Mouse (Mus musculus): ENCODE results near the gene Ntn4.

Ntn4 gene

DNA sequence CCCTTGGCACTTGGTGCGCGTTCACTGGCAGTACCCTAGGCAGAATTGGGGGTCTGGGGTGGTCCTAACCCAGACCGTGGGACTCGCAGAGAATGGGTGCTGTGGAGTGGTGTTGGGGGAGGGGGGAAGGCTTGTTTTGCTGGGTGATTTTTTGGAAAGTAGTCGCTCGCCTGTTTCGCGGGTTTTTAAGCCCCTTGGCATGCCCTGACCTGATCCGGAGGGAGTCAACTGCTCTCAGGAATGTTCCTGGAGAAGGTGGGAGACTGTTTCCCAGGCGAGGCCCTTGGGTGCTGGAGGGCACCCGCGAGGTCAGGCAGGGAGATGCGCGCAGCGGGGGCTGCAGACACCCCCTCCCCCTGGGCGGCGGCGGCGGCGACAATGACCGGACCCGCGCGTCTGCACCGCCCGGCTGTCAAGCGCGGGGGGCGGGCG, at the start of gene Ntn4:
TSS of gene Ntn4 (plus strand) at position 161 of the 432 bp plus-strand sequence.
- DNase-seq (ENCODE audit: low spot score in 2 of 2): no peak

DNA sequence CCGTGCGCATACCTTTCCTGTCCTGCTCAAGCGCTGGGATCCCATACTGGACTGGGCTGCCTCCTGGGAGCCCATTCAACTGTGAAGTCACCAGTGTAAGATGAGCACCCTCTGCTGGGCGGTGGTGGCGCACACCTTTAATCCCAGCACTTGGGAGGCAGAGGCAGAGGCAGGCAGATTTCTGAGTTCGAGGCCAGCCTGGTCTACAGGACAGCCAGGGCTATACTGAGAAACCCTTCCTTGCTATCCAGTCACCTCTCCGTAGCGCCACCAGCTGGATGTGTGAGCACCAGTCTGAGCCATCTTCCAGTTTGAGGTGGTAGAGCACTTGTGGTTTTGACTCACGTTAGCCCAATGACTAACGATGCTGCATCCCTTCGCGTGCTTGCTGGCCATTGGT, 48.0 kb upstream of the Ntn4 start:
- no peak for DNase-seq (ENCODE audit: low spot score in 2 of 2)

DNA sequence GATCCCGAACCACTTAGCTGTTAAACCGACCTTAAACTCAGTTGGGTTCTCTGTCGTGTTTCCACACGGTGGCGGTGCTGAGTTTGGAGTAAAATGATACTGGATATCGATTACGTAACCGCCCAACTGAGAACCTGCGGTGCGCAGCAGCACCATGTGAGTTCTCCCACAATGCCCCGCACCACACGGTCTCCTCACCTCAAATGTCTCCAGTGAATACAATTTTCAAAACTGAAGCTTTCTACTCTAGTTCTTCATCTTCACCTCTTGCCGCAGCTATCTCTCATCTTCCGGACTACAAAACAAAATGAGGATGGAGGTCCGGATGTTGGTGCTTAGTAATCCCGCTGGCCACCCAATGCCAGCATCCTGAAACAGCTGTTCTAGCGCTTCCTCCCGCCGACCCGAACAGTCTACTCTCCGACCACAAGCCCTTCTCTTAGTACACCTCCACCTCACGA, 46.4 kb upstream of the Ntn4 start:
- peak; percentile 93 to 94 for DNase-seq (ENCODE audit: low spot score in 2 of 2)

DNA sequence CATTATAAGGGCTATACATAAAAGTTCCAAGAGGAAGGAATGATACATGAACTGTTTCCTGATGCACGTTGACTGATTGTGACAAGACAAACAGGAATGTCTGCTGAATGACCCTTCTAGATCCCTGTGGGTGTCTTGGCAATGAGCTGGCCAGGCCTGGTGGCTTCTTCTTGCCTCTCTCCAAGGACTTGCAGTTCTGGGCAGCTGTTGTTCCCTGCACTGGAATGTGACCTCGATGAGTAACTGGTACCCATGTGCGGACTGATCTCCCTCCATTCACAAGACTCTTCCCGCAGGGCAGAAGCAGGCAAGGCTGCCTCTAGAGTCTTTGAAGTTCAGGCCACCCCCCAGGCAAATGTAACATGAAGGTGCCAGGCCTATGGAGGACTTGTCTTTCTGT, 44.6 kb upstream of the Ntn4 start:
- DNase-seq (ENCODE audit: low spot score in 2 of 2): no peak

- DNase-seq (ENCODE audit: low spot score in 2 of 2): no peak
These were observed 43.8 kb upstream of the Ntn4 start for GRCm38 (mm10) chr10:93596641-93597040.

- no peak for DNase-seq (ENCODE audit: low spot score in 2 of 2)
These were observed 38.2 kb upstream of the Ntn4 start for GRCm38 (mm10) chr10:93602309-93602708.

DNA sequence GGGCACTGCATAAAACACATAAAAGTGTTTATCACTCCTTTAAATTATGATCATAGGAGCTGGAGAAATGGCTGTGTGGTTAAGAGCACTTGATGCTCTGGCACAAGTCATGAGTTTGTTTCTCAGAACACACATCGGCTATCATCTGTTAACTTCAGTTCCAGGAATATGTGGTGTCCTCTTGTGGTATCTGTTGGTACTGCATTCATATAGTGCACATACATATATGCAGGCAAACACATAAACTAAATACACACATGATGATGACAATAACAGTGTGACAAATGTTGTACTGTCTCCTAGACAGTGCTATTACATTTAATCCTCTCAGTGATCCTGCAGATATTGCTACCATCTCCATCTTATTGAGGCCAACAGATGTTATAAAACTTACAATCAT, 37.2 kb upstream of the Ntn4 start:
- no peak for DNase-seq (ENCODE audit: low spot score in 2 of 2)

GRCm38 (mm10) chr10:93606326-93606725, 34.2 kb upstream of the Ntn4 start:
- no peak for DNase-seq (ENCODE audit: low spot score in 2 of 2)

DNA sequence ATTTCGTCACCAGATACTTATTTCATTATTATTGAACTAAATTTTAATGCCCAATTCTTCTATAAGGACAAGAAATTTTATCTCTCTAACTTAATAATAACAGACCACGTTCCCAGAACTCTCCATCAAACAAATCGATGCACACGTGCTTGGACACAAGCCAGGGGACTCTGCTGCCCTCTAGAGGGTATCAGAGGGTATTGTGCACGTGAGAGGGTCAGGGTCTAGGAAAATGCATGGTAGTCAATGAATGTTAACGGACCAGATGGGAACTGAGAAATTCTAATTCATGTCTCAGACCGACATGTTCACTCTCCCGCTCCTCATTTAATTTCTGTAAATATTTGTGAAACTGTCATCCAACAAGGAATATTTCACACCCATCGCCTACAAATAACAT, 32.4 kb upstream of the Ntn4 start:
- no peak for DNase-seq (ENCODE audit: low spot score in 2 of 2)

GRCm38 (mm10) chr10:93609236-93609635, 31.2 kb upstream of the Ntn4 start:
- DNase-seq (ENCODE audit: low spot score in 2 of 2): no peak

GRCm38 (mm10) chr10:93610896-93611295, 29.6 kb upstream of the Ntn4 start:
- no peak for DNase-seq (ENCODE audit: low spot score in 2 of 2)

GRCm38 (mm10) chr10:93611419-93612007, 29.0 kb upstream of the Ntn4 start:
- peak; percentile 52 to 65 for DNase-seq (ENCODE audit: low spot score in 2 of 2)

GRCm38 (mm10) chr10:93614850-93615249, 25.6 kb upstream of the Ntn4 start:
- DNase-seq (ENCODE audit: low spot score in 2 of 2): no peak

GRCm38 (mm10) chr10:93620438-93621179, 19.9 kb upstream of the Ntn4 start:
- no peak for DNase-seq (ENCODE audit: low spot score in 2 of 2)

- DNase-seq (ENCODE audit: low spot score in 2 of 2): no peak
These were observed 16.8 kb upstream of the Ntn4 start for GRCm38 (mm10) chr10:93623725-93624124.

- no peak for DNase-seq (ENCODE audit: low spot score in 2 of 2)
These were observed 16.3 kb upstream of the Ntn4 start for GRCm38 (mm10) chr10:93624151-93624550.

DNA sequence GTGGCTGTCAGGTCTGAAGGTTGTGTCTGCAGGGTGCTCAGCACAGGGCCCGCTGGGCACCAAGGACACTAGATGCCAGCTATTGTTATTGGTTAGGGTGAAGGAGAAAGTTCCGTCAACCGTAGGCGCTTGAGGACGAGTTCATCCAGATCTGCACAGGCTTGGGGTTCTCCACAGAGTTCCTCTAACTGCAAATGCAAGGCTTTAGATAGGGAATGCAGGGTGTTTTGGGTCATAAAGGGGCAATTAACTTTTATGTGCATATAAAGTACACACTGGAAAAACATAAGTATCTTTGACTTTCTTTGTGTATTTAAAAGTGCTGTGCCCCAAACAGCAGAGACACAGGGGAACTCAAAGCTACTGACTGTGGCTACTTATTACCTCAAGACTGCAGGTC, 10.2 kb upstream of the Ntn4 start:
- DNase-seq (ENCODE audit: low spot score in 2 of 2): no peak

- DNase-seq (ENCODE audit: low spot score in 2 of 2): no peak
These were observed 8.4 kb upstream of the Ntn4 start for GRCm38 (mm10) chr10:93632086-93632485.

GRCm38 (mm10) chr10:93633563-93633962, 6.9 kb upstream of the Ntn4 start:
- peak; percentile 72 to 79 for DNase-seq (ENCODE audit: low spot score in 2 of 2)

- DNase-seq (ENCODE audit: low spot score in 2 of 2): no peak
These were observed 6.5 kb upstream of the Ntn4 start for GRCm38 (mm10) chr10:93633971-93634370.

DNA sequence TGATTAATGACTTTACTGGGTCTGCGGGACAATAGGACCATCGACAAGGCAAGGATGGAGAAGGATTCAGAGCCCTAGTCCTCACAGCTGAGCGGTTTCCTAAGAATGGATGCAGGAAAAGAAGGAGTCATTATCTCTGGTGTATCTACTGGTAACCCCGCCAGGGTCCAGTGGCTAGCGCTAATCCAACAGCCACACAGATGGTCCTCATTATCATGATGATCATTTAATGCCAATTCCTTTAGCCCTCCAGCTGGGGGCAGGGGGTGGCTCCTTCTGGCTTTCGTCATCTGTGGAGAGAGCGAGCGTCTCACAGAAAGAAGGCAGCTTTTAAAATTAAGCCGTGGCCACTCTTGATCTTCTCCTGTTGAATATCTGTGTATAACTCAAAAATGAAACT, 4.5 kb upstream of the Ntn4 start:
- DNase-seq (ENCODE audit: low spot score in 2 of 2): no peak

DNA sequence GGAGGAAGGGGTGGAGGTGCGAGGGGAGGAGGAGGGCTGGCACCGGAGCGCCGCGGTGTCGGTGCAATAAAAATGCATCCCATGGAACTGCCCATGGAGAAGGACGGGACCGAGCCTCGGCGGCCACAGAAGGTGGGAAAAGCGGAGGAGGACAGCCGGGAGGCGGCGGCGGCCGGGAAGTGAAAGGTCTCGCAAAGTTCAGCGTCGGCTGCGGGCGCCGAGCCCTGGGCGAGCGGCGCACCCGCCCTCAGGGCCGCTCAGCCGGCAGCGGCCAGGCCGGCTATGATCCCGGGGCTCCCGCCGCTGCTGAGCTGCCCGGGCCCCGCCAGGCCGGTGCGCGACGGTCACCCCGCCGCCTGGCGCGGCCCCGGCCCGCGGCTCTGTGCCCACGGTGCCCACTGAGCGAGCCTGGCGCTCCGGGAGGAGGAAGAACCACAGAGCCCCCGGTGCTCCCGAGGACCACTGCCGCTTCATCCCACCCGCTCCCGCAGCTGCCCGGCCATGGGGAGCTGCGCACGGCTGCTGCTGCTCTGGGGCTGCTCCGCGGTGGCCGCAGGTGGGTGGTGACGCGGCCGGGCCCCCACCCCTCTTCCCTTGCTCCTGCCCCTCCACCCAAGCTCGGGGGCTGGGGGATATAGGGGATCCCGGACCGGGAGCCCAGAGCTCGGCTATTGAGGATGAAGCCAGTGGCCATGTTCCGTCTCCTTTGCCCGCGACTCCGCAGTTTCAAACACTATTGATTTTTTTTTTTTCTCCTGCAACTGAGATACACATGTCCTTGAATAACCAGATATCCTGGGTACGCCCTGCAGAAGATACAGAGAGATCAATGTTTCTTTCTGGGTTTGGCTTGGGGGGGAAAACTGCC, 706 bp downstream of the Ntn4 start:
- peak; percentile 33 to 40 for DNase-seq (ENCODE audit: low spot score in 2 of 2)

Measured in right cerebral cortex, postnatal 10 days (tissue).